Mouse (Mus musculus) c-Kit-positive CD71-positive TER-119-negative erythroid progenitor cells, embryonic 14.5 days (primary cell): Measurements from ENCODE around the gene Pbp2.

ENCODE experiments used
- DNase-seq: peaks from one replicate; pipeline ENCODE4 v3.0.0-alpha.2; 2013; ENCODE audit warnings: low read depth

Gene Pbp2

DNA sequence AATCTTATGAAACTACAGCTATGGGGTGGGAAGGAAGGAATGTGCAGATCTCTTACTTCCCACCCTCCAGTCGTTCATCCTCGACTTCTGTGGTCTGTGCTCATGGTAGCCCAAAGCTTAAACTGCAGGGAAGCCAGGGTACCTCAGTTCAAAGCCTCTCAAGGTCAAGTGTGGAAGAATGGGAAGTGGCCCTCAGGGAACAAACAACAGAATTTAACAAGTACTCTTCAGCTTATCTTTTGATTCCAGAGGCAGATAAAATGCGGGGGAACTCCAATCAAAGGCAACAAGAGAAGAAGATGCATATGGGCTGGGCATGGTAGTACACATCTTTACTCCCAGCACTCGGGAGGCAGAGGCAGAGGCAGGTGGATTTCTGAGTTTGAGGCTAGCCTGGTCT lies 9.7 kb downstream of the Pbp2 start:
- no peak for DNase-seq

DNA sequence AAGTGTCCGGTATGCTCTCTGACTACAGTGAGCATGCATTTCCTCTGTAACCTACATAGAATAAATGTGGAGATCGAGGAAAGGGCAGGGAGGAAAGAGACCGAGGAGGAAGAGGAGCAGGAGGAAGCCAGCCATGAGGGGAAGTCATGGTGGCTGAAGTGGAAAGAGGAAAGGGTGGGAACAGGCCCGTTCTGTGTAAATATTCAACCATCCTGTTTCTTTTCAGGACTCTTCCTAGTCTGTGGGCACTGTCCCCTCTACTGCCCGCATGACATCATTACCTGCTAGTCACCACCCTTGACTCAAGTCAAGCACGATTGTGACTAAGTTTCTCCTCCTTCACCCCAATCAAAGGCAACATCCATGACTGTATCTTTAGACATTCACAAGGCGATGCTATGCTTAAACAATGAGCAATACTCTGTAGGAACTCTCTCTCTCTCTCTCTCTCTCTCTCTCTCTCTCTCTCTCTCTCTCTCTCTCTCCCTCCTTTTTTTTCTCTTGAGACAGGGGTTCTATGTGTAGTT lies 11.1 kb downstream of the Pbp2 start:
- no peak for DNase-seq

- DNase-seq, result no peak
Observed at GRCm38 (mm10) chr6:135297570-135297969, 12.6 kb downstream of the Pbp2 start.

DNA sequence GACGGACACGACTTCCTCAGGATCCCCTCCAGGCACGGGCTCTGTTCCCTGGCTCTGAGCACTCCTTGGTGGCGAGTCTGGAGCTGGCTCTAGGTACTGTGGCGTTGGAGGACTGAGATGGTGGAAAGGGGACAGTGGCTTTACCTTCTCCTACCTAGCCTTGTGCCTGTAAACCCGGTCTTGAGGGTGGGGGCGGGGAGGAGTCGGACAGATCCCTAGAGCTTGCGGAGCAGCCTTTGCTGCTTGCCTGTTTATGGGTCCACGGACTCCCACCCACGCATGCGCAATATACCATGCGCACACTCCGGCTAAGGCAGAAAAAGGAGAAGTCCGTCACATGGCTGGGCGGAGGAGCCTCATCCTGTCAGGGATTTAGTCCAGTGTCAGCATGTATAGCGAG lies 13.9 kb downstream of the Pbp2 start:
- no peak for DNase-seq

DNA sequence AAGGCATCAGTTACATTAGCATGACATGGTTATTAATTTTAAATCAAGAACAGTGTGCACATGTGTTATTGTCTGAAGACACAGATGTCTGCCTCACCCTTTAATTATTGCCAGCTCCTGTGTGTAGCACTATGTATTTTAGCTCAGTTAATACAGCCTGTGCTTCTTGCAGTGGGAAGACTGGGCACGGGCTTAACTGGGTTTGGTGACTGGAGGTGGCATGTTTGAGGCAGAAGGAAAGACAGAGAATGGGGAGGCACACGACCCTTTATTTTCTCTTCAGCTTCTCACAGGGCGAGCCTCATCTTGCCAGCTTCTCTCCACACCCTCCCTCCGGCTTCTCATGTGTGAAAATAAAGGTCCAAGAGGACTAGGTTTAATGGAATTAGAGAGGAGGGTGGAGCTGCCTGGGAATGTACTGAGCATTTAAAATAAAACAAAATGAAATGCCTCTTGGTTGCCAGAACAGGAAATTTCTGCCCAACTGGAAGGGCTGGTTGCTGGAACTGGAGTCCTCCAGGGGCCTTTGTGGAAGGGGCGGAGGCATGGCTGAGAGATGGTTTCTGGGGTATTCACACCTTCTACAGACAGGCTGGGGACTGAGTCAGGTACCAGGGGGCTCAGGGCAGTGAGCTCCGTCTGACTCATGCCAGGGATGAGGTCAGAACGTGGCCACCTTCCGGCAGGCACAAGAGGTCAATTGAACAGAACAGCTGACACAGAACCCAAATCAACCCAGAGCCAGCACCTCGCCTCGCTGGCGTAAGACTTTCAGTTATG lies 14.9 kb downstream of the Pbp2 start:
- DNase-seq, result no peak

DNA sequence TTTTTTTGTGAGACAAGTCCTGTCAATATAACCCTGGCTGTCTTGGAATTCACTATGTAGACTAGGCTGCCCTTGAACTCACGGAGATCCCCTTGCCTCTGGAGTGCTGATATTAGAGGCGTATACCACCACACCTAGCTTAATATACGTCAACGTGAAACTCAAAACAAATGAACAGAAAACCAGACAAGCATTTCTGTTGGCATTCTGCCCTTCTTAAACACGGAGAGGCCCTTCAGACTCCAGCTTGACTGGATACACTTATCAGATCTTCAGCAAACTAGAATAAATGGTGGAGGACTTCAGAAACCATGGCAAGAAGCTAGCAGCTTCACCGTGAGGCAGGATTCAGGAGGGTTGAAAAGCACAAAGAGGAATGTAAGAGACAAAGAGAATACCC lies 16.1 kb downstream of the Pbp2 start:
- no peak for DNase-seq

GRCm38 (mm10) chr6:135292391-135292790 lies 17.8 kb downstream of the Pbp2 start:
- DNase-seq, result no peak

DNA sequence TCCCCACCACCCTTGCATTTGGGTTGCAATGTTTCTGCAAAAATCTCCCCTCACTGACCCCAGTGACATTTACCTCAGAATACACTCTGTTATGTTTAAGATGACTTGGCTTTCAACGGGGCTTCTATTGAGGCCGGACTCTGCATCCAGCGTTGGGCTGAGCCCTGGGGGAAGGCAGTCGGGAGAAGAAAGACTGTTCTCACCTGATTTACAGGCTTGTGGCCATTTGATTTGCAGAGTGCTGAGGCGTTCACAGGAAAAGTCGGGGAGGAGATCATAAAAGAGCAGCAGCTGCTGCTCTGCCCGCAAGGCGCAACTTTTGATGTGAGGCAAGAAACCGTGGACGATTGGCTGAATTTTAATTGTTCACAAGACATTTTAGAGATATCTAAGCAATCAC lies 30.3 kb downstream of the Pbp2 start:
- no peak for DNase-seq

GRCm38 (mm10) chr6:135279286-135279685 lies 30.9 kb downstream of the Pbp2 start:
- no peak for DNase-seq

DNA sequence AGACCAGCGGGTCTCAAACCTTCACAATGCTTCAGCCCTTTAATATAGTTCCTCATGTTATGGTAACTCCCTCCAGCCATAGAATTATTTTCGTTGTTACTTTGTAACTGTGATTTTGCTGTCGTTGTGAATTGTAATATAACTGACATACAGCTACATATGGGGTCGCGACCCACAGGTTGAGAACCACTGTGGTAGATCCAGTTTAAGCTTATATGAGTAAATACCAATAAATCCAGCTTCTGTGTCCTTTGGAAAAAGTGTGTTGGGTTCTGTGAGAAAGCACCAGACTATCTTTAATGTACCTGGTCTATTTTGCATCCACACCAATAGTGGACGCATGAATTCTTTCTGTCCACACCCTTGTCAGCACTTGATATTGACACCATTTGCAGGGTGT lies 31.9 kb downstream of the Pbp2 start:
- DNase-seq, result no peak

DNA sequence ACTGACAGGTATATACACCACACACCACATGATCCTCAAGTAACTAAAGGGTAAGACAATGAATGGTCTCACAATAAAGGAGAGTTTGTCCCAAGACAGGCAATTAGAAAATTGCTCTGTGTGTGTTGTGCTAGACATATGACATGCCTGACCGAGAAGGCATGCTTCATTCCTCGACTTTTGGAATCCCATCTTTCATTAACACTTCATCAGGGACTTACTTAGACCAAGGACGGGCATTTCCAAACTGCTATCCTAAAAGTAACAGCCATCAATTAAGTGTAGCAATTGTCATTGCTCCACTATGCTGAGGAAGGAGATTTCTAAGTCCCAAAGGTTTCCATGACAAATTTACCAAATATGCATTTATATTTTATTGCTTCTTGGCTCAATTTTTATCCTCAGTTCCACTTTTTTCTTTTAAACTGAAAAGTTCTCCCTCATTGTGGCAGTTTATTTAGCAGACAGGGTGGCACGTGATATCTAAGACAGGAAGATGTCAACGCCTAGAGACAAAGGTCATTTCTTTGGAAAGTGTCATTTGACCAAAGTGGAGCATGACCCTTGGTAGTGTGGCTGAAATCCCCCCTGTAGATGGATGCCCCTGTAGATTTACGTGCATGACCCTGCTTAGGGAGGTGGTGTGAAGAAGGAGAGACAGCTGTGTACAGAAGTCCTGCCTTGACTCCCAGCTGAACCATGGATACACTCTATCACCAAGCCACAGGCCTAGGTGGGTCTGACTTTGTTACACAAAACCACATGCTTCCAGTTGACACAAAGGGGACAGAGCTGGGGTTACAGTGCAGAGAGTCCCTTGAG lies 33.5 kb downstream of the Pbp2 start:
- DNase-seq, result no peak

- DNase-seq, result no peak
Observed at GRCm38 (mm10) chr6:135275231-135275630, 35.0 kb downstream of the Pbp2 start.

DNA sequence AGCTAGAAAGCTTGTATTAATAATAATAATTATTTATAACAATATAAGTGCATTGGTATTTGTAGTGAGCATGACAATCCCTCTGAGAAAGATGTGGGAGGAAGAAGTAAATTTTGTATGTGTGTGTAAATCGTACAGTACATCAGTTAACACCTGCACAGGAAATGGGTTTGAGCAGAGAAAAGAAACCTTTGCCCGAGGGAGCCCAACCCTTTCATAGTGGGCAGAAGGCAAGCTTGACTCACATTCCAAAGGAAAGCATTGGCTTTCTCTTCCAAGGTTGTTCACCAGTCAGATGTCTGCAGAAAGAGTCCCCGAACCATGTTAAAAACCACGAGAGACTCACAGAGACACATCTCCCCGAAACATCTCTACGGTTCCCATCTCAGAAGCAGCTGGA lies 37.1 kb downstream of the Pbp2 start:
- no peak for DNase-seq

DNA sequence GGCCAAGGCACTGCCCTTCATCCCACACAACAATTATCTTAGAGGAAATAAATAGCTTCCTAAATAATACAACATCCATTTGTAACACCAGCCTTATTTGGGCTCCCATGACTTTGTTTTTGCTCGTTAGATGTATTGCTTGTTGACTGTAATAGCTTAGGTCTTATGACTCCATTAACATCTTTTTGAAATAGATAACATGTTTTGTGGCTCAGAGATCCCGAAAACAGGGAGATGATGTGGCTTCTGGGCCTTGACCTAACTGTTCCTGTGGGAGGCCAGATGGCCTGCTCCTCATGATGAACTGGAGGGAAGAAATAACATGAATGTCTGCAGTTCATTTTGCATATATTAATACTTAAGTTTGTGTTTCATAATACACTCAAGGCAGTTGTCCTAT lies 38.4 kb downstream of the Pbp2 start:
- no peak for DNase-seq

GRCm38 (mm10) chr6:135269626-135270025 lies 40.6 kb downstream of the Pbp2 start:
- DNase-seq, result no peak

DNA sequence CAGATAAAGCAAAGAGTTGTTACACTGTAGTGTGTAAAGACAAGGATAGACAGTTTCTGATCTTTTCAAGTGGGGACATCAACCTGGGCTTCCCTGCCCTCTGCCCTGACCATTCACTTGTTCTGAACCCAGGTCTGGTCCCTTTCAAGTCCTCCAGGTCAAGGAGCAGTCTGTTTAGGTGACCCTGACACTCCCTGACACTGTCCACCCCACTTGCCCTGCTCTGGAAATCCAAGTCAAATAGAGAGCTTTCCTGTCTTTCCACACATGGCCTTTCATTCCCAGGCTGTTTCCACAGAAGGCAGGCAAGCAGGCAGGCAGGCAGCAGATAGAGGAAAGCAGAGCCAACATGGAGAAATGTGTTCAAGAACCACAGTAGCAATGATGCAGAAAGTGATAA lies 41.8 kb downstream of the Pbp2 start:
- no peak for DNase-seq

- no peak for DNase-seq
Observed at GRCm38 (mm10) chr6:135267221-135267620, 43.0 kb downstream of the Pbp2 start.

- no peak for DNase-seq
Observed at GRCm38 (mm10) chr6:135266056-135266455, 44.1 kb downstream of the Pbp2 start.

GRCm38 (mm10) chr6:135264136-135264535 lies 46.1 kb downstream of the Pbp2 start:
- no peak for DNase-seq

DNA sequence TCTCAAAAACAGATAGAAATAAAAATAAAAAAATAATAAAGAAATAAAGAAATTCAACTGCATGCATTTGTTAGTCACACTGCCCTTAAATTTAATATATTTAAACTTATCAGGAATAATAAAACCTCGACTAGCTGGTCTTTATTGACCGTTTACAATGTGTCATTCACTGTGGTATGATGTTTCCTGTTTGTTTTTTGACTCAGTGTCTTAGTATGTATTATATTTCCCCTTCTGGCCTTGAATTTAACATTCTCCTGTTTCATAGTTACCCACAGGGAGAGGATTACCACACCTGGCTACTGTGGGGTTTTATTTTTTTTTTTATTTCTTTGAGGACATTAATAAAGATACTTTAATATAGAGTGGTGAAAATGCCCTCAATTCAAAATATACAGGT lies 47.6 kb downstream of the Pbp2 start:
- no peak for DNase-seq

DNA sequence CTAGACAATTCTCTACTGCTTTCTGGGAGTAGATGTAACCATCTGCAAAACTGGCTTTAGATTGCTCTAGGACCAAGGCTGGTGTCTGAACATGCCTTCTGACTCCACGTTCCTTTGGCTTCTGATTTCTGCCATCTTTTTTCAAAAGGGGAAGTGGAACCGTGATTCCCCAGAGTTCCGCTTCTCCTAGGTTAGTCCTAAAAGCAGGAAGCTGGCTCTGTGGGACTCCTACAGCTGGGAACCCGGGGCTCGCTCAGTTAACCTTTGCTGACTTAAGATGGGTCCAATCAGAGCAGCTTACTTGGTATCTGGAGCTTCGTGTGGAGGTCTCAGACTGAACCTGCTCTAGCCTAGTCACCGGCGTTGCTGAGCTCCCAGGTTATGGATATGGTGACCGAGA lies 49.1 kb downstream of the Pbp2 start:
- DNase-seq, result no peak

GRCm38 (mm10) chr6:135260435-135260834 lies 49.8 kb downstream of the Pbp2 start:
- DNase-seq, result no peak
